Mouse (Mus musculus): ENCODE data around the gene Cox4i2. TPM values are rescaled to one million over a fixed set of nuclear protein-coding genes. Genes with fewer than 3 reads are reported as not detected.

Gene Cox4i2
- polyA plus RNA-seq, 1 experiment from 2014 or later, result 22.5 TPM

DNA sequence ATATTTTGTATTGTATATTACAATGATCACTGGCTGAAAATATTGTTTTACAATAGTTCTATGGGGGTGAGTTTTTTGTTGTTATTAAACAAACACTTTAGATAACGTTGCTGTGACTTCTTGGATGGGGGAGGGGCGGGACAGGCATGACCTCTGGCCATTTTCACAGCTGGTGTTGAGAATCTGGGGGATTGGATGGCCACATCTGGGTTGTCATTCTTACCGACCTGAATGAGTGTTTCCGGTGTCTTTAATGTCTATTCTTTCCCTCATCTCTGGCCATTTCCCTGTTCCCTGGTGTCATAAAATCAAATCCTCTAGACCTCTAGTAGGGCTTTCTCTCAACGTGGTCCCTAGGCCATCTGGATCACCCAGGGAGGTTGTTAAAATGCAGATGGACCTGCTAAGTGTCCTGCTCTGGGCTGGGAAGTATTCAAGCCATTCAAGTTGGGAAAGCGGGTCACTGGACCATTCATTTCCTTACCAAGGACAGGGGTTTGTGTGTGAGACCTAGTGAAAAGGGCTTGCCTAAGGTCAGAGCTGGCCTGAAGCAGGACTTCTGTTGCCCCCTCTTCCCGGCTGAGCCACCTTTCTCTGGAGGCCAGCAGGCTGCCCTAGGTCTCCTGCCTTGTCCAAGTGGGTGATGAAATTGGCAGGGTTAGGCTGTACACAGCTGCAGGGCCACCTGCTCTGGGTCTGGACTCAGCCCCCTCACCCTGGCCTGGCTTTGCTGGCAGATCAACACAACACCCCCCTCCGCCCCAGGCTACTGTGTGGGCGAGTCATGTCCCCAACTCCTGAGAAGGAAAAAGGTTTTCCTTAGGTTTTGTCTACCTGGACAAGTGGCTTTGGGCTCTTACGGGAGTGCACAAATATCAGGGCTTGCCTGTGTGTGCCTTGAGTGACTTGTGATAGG is 16.4 kb upstream of the Cox4i2 start:
- peak overlapping the region; percentile 96 for H3K27ac ChIP-seq (ENCODE audit: low read depth, low read length)
- H3K4me3 ChIP-seq (ENCODE audit: low read depth, low read length), result peak overlapping the region; percentile 89
- H3K4me1 ChIP-seq (ENCODE audit: control insufficient read depth, insufficient read depth, low read length), result peaks cover 48% of the 10 kb centered on the region
- WGBS (ENCODE audit: insufficient replicate concordance), result 12% methylated on average over 10 of the region's 10 CpGs
- no peak for ATAC-seq (replicated peaks; ENCODE audit: insufficient number of reproducible peaks, low FRiP score, low TSS enrichment)
- no peaks in the 10 kb centered on the region for H3K27me3 ChIP-seq (ENCODE audit: control insufficient read depth, insufficient read depth, low read length)
- H3K4me2 ChIP-seq, result peak overlapping the region; percentile 80
- no peaks in the 10 kb centered on the region for H3K36me3 ChIP-seq (ENCODE audit: control insufficient read depth, insufficient read depth, low read length)
- H3K9me3 ChIP-seq (replicated peaks; ENCODE audit: control insufficient read depth, low read length), result no peaks in the 10 kb centered on the region
- peak overlapping the region; percentile 92 for H3K9ac ChIP-seq (ENCODE audit: low read depth, low read length)

DNA sequence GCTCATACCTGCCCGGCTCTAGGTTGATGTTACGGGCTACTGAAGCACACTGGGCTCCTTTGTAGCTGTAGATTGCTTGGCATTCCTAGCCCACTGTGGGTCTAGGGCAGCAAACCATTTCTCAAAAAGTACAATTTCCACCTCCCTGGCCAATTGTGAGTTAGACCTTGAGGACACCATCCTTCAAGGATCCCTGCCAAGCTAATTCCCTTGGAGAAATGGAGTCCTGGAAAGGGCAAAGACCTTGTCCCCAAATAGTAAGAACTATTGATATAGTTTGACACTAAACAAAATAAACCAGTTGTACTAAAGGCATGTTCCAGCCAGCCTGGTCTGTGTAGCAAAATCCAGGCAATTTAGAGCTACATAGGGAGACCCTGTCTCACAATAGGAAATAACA is 15.6 kb upstream of the Cox4i2 start:
- no peaks in the 10 kb centered on the region for H3K36me3 ChIP-seq (ENCODE audit: control insufficient read depth, insufficient read depth, low read length)
- H3K4me2 ChIP-seq, result peak overlapping the region; percentile 80
- H3K27me3 ChIP-seq (ENCODE audit: control insufficient read depth, insufficient read depth, low read length), result no peaks in the 10 kb centered on the region
- H3K9ac ChIP-seq (ENCODE audit: low read depth, low read length), result peak overlapping the region; percentile 92
- H3K4me3 ChIP-seq (ENCODE audit: low read depth, low read length), result peak overlapping the region; percentile 89
- peaks cover 48% of the 10 kb centered on the region for H3K4me1 ChIP-seq (ENCODE audit: control insufficient read depth, insufficient read depth, low read length)
- 48% methylated on average over 2 of the region's 2 CpGs for WGBS (ENCODE audit: insufficient replicate concordance)
- peak overlapping the region; percentile 96 for H3K27ac ChIP-seq (ENCODE audit: low read depth, low read length)
- no peaks in the 10 kb centered on the region for H3K9me3 ChIP-seq (replicated peaks; ENCODE audit: control insufficient read depth, low read length)
- no peak for ATAC-seq (replicated peaks; ENCODE audit: insufficient number of reproducible peaks, low FRiP score, low TSS enrichment)

DNA sequence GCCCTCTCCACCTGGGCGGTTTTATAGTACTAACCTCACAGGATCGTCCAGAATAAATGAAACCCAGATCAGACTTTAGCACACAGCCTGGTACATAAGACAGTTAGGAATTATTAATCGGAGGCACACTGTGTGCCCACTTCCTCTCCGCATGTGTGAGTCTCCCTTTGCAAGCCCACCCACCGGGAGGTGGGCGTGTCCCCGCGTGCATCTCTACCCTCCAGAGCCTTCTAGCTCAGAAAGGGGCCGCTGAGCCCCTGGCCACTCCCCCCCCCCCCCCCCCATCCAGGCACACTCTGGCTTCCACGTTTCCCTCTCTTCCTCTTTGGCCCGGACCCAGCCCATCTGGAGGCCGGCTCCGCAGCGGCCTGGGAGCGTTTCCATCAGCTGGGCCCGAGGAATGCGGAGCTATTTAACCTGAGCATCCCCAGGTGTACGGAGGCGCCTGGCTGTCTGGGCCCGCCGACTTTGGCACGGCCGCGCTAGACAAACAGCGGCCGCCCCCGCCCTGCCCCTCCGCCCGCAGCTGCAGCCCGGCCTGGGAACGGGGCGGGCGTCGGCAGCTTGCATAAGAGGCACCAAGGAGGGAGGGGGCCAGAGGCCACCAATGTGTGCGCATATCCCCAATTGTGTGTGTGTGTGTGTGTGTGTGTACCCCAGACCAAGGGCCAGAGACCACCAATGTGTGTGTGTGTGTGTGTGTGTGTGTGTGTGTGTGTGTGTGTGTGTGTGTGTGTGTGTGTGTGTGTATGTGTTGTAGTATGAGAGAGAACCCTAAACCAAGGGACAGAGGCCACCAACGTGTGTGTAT is 14.7 kb upstream of the Cox4i2 start:
- peak; percentile 19; the same call in 1 of the 2 replicates for ATAC-seq (replicated peaks; ENCODE audit: insufficient number of reproducible peaks, low FRiP score, low TSS enrichment)
- Histone ChIP-seq H3K9ac (ENCODE audit: low read depth, low read length) (peak overlapping the region; percentile 92), H3K4me1 (ENCODE audit: control insufficient read depth, insufficient read depth, low read length) (peaks cover 46% of the 10 kb centered on the region), H3K36me3 (ENCODE audit: control insufficient read depth, insufficient read depth, low read length) (no peaks in the 10 kb centered on the region), H3K27ac (ENCODE audit: low read depth, low read length) (peak overlapping the region; percentile 96), H3K4me2 (peak overlapping the region; percentile 80), H3K4me3 (ENCODE audit: low read depth, low read length) (peak overlapping the region; percentile 89), H3K27me3 (ENCODE audit: control insufficient read depth, insufficient read depth, low read length) (no peaks in the 10 kb centered on the region), H3K9me3 (replicated peaks; ENCODE audit: control insufficient read depth, low read length) (no peaks in the 10 kb centered on the region)
- WGBS (ENCODE audit: insufficient replicate concordance), result under 1% methylated on average over 30 of the region's 36 CpGs

DNA sequence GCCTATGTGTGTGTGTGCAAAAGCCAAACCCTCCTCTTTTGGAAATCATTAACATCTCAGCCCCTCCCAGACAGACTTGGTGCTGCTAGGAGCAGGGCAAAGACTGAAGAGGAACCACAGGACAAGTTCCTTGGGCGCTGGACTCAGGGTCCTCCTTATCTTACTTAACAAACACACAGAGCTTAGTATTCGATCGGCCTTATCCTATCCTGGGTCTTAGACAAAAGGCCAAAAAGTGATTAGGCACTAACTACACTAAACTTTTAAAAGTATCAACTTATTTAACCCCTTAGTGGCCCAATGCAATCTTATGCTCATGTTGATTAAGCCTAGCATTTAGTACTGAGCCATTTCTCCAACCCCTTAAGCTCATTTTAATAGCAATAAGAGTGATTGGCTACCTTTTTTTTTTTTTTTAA is 14.1 kb upstream of the Cox4i2 start:
- Histone ChIP-seq H3K4me2 (peak overlapping the region; percentile 80), H3K4me1 (ENCODE audit: control insufficient read depth, insufficient read depth, low read length) (peaks cover 40% of the 10 kb centered on the region), H3K27ac (ENCODE audit: low read depth, low read length) (peak overlapping the region; percentile 96), H3K27me3 (ENCODE audit: control insufficient read depth, insufficient read depth, low read length) (no peaks in the 10 kb centered on the region), H3K9ac (ENCODE audit: low read depth, low read length) (no peak overlapping the region), H3K9me3 (replicated peaks; ENCODE audit: control insufficient read depth, low read length) (no peaks in the 10 kb centered on the region), H3K4me3 (ENCODE audit: low read depth, low read length) (no peak overlapping the region; the same call in 1 of the 2 replicates), H3K36me3 (ENCODE audit: control insufficient read depth, insufficient read depth, low read length) (no peaks in the 10 kb centered on the region)
- WGBS (ENCODE audit: insufficient replicate concordance), result 10% methylated on average over 3 of the region's 3 CpGs
- ATAC-seq (replicated peaks; ENCODE audit: insufficient number of reproducible peaks, low FRiP score, low TSS enrichment), result no peak

DNA sequence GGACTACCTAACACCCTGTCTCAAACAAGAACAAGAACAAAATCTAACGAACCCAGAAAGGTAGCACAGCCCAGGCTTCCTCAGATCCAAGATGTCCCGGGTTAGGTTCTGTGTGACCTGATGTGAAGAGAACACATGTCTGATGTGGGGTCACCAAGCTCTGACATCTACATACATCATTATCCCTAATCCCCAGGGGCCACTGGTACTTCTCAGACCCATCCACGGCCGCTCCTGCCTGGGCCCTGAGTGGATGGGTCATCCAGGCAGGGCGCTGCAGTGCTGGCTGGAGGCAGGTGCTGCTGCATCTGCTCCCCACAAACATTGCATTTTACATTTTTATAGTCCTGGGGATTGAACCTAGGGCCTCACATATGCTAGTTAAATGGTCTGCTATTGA is 13.5 kb upstream of the Cox4i2 start:
- no peak overlapping the region for H3K4me2 ChIP-seq
- peak overlapping the region; percentile 96; the same call in 1 of the 2 replicates for H3K27ac ChIP-seq (ENCODE audit: low read depth, low read length)
- no peak for ATAC-seq (replicated peaks; ENCODE audit: insufficient number of reproducible peaks, low FRiP score, low TSS enrichment)

DNA sequence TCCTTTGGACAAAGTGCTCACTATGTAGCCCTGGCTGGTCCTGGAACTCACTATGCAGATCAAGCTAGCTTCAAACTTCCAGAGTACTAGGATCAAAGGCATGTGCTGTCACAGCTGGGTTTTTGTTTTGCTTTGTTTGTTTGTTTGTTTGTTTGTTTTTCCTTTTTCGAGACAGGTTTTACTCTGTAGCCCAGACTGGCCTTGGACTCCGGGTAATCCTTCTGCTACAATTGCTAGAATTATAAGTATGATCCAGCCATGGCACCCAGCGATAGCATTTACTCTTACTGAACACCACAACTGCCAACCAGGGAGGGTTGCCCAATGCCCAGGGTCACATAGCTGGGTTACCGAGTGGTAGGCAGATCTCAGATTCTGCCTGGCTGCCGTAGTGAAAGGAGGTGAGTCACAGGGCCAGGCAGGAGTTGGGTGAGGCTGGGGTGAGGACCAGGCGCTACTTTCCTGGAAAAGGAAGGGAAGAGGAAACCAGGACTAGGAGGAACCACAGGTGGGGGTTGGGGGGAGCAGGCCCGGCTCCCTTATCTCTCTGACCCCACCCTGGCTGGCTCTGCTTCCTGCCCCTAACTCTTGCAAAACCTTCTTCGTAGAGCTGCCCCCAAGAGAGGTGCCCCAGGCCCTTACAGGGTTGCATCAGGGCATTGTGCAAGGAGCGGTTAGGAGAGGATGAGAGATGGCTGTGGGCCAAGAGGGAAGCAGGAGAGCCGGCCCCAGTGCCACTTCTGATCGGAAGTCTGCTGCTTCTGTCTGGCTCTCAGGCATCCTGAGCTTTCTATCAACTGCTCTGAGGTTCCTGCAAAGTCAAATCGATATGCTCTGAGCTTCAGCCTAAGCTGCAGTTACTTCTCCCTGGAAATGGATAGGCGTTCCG is 12.6 kb upstream of the Cox4i2 start:
- Histone ChIP-seq H3K36me3 (ENCODE audit: control insufficient read depth, insufficient read depth, low read length) (no peaks in the 10 kb centered on the region), H3K9ac (ENCODE audit: low read depth, low read length) (peak overlapping the region; percentile 62), H3K9me3 (replicated peaks; ENCODE audit: control insufficient read depth, low read length) (no peaks in the 10 kb centered on the region), H3K4me3 (ENCODE audit: low read depth, low read length) (no peak overlapping the region), H3K27ac (ENCODE audit: low read depth, low read length) (peak overlapping the region; percentile 79), H3K4me1 (ENCODE audit: control insufficient read depth, insufficient read depth, low read length) (peaks cover 29% of the 10 kb centered on the region), H3K27me3 (ENCODE audit: control insufficient read depth, insufficient read depth, low read length) (no peaks in the 10 kb centered on the region), H3K4me2 (peak overlapping the region; percentile 52)
- peak; percentile 23; the same call in 1 of the 2 replicates for ATAC-seq (replicated peaks; ENCODE audit: insufficient number of reproducible peaks, low FRiP score, low TSS enrichment)
- WGBS (ENCODE audit: insufficient replicate concordance), result 23% methylated on average over 14 of the region's 14 CpGs

More for the DNA sequence above, 13.5 kb upstream of the Cox4i2 start:
- no peak overlapping the region for H3K9ac ChIP-seq (ENCODE audit: low read depth, low read length)
- no peaks in the 10 kb centered on the region for H3K27me3 ChIP-seq (ENCODE audit: control insufficient read depth, insufficient read depth, low read length)
- no peaks in the 10 kb centered on the region for H3K9me3 ChIP-seq (replicated peaks; ENCODE audit: control insufficient read depth, low read length)
- H3K36me3 ChIP-seq (ENCODE audit: control insufficient read depth, insufficient read depth, low read length), result no peaks in the 10 kb centered on the region
- H3K4me1 ChIP-seq (ENCODE audit: control insufficient read depth, insufficient read depth, low read length), result peaks cover 36% of the 10 kb centered on the region
- WGBS (ENCODE audit: insufficient replicate concordance), result 70% methylated on average over 5 of the region's 5 CpGs
- no peak overlapping the region for H3K4me3 ChIP-seq (ENCODE audit: low read depth, low read length)

DNA sequence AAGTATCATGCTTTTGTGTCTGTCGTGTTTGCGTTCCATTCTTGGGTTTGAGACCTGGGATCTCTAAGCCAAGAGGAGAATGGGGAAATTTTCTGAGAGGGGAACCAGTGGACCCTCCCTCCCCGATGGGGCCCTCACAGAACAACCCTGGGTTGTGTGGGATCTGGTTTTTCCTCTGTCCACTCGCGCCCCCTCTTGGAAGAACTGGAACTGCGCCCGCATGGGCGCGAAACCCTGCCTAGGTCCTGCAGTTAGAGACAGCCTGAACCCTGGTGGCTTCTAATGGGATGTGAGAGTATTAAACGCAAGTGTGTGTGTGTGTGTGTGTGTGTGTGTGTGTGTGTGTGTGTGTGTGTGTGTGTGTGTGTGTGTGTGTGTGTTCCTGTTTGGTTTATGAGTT is 11.5 kb upstream of the Cox4i2 start:
- peak overlapping the region; percentile 52; the same call in 1 of the 2 replicates for H3K4me2 ChIP-seq
- no peak for ATAC-seq (replicated peaks; ENCODE audit: insufficient number of reproducible peaks, low FRiP score, low TSS enrichment)
- peak overlapping the region; percentile 79 for H3K27ac ChIP-seq (ENCODE audit: low read depth, low read length)
- 25% methylated on average over 10 of the region's 10 CpGs for WGBS (ENCODE audit: insufficient replicate concordance)
- H3K4me3 ChIP-seq (ENCODE audit: low read depth, low read length), result no peak overlapping the region
- H3K9ac ChIP-seq (ENCODE audit: low read depth, low read length), result no peak overlapping the region; the same call in 1 of the 2 replicates
- H3K36me3 ChIP-seq (ENCODE audit: control insufficient read depth, insufficient read depth, low read length), result no peaks in the 10 kb centered on the region
- H3K9me3 ChIP-seq (replicated peaks; ENCODE audit: control insufficient read depth, low read length), result no peaks in the 10 kb centered on the region
- no peaks in the 10 kb centered on the region for H3K27me3 ChIP-seq (ENCODE audit: control insufficient read depth, insufficient read depth, low read length)
- H3K4me1 ChIP-seq (ENCODE audit: control insufficient read depth, insufficient read depth, low read length), result peaks cover 29% of the 10 kb centered on the region

All from heart, embryonic 11.5 days (tissue).